Mouse (Mus musculus) stomach, embryonic 14.5 days (tissue): Measurements from ENCODE around the gene Tdgf1. TPM values are rescaled to one million over a fixed set of nuclear protein-coding genes. Genes with fewer than 3 reads are reported as not detected.

Experiments
- ATAC-seq: fragments of 200-750 bp; cut with Nextera tagmentation; 2 replicates; pipeline ENCODE4 v1.8.0; 2017; ENCODE audit warnings: low read depth, moderate TSS enrichment; ENCODE audit not compliant: insufficient number of reproducible peaks, insufficient read depth, low FRiP score
- H3K27ac ChIP-seq: fragments of 300-500 bp; sonication (generic); 2 replicates; pipeline ENCODE4 v1.5.1; 2014; ENCODE audit warnings: mild to moderate bottlenecking, low read length, moderate library complexity, mixed read lengths
- H3K27me3 ChIP-seq: fragments of 300-500 bp; sonication (generic); 2 replicates; pipeline ENCODE4 v1.6.1; 2014; ENCODE audit warnings: low read length, control low read depth, mixed read lengths; ENCODE audit not compliant: control insufficient read depth, insufficient read depth
- H3K36me3 ChIP-seq: fragments of 300-500 bp; sonication (generic); 2 replicates; pipeline ENCODE4 v1.6.1; 2014; ENCODE audit warnings: mild to moderate bottlenecking, control low read depth, low read length, moderate library complexity, mixed read lengths; ENCODE audit not compliant: control insufficient read depth, insufficient read depth
- H3K4me1 ChIP-seq: fragments of 300-500 bp; sonication (generic); 2 replicates; pipeline ENCODE4 v1.6.1; 2014; ENCODE audit warnings: low read length, control low read depth, mixed read lengths; ENCODE audit not compliant: control insufficient read depth, insufficient read depth
- H3K4me2 ChIP-seq: fragments of 300-500 bp; sonication (generic); replicated peaks from 2 replicates; pipeline ENCODE4 v1.6.1; 2014; ENCODE audit warnings: low read depth, low read length, control low read depth
- H3K4me3 ChIP-seq: fragments of 300-500 bp; sonication (generic); 2 replicates; pipeline ENCODE4 v1.5.1; 2014; ENCODE audit warnings: low read depth, low read length, control low read depth
- H3K9ac ChIP-seq: fragments of 300-500 bp; sonication (generic); replicated peaks from 2 replicates; pipeline ENCODE4 v1.6.1; 2014; ENCODE audit warnings: low read depth, mild to moderate bottlenecking, control low read depth, low read length, moderate library complexity, mixed read lengths
- H3K9me3 ChIP-seq: fragments of 300-500 bp; sonication (generic); 2 replicates; pipeline ENCODE4 v1.6.1; 2016; ENCODE audit warnings: low read depth, low read length, control low read depth; ENCODE audit not compliant: control insufficient read depth
- WGBS: fragments of 180-500 bp; shearing (Covaris S2); extraction: QIAGEN DNeasy Blood & Tissue Kit; methylation state at CpG from one replicate; pipeline ENCODE4 v1.1.7; 2014; 5-methylcytosine and 5-hydroxymethylcytosine counted together
- polyA plus RNA-seq: library from polyadenylated mRNA; unstranded; fragments of >200 nt; fragmentation: Nextera tagmentation; extraction: Ambion mirVana; gene quantifications from 2 replicates; pipeline ENCODE4 v1.2.1, GENCODE M21; 2014

Gene Tdgf1
- polyA plus RNA-seq, 1 experiment from 2014 or later, result not detected

DNA sequence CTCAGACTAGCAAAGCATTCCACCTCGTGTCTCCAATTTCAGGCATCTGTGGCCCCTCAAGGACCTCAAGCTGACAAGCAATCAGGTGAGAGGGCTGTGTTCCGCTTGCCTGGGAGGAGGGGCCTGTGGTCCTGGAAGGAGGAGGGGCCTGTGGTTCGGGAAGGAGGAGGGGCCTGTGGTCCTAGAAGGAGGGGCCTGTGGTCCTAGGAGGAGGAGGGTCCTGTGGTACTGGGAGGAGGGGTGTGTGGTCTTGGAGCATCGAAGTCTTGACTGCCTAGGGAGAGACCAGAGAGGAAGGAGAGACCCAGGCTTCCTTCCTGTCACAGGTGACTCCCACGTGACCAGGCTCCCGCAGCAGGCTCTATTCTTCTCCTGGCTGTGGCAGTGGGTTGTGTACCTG lies 49.4 kb downstream of the Tdgf1 start:
- no peaks in the 10 kb centered on the region for H3K27me3 ChIP-seq
- no peaks in the 10 kb centered on the region for H3K4me1 ChIP-seq
- peak; percentile 18; the same call in 1 of the 2 replicates for ATAC-seq
- H3K9me3 ChIP-seq, result no peaks in the 10 kb centered on the region
- H3K27ac ChIP-seq, result no peak overlapping the region
- WGBS, result 6% methylated on average over 6 of the region's 6 CpGs
- H3K4me2 ChIP-seq, result no peak overlapping the region
- H3K36me3 ChIP-seq, result no peaks in the 10 kb centered on the region
- no peak overlapping the region for H3K4me3 ChIP-seq
- no peak overlapping the region for H3K9ac ChIP-seq

GRCm38 (mm10) chr9:110895994-110896393 lies 50.0 kb downstream of the Tdgf1 start:
- Histone ChIP-seq H3K4me3 (no peak overlapping the region), H3K9me3 (no peaks in the 10 kb centered on the region), H3K4me1 (no peaks in the 10 kb centered on the region), H3K36me3 (no peaks in the 10 kb centered on the region), H3K27ac (no peak overlapping the region), H3K9ac (no peak overlapping the region), H3K27me3 (no peaks in the 10 kb centered on the region), H3K4me2 (no peak overlapping the region)
- ATAC-seq, result no peak
- 17% methylated on average over 7 of the region's 7 CpGs for WGBS

DNA sequence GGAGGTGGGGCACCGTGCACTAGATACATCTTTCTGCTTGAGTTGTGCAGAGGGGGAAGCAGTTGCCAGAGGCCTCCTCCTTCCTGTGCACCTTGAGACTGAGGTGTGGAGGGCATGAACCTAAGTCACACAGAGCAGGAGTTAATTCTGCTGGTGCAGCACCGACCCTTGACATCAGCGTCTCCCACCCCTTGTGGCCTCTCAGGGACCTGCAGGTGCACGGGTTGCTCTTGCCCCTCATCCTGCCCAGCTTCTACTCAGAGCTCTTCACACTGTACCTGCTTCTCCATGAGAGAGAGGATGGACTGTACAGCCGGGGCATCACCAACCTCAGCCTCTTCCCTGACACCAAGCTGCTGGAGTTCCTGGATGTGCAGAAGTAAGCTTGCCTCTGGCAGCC lies 50.5 kb downstream of the Tdgf1 start:
- Histone ChIP-seq H3K4me1 (no peaks in the 10 kb centered on the region), H3K27me3 (no peaks in the 10 kb centered on the region), H3K9me3 (no peaks in the 10 kb centered on the region), H3K4me3 (no peak overlapping the region), H3K27ac (no peak overlapping the region), H3K9ac (no peak overlapping the region), H3K4me2 (no peak overlapping the region), H3K36me3 (no peaks in the 10 kb centered on the region)
- no peak for ATAC-seq
- WGBS, result 48% methylated on average over 5 of the region's 5 CpGs

DNA sequence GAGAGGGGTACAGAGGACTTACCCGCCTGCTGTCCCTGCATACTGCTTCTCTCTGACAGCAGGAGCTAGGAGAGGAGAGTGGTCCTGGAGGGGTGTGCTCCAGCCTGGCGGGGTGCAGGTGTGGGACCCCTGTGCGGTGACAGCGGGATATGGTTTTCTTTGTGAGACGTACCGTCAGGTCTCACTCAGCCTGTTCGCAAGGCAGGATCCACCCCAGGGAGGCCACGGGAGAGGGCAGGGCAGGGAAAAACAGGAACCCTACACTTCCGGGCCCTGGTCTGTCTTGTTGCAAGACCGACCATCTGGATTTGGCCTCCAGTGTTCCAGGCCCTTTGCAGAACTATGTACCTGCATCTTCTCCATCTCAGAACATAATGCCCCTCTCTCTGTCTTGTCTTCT lies 52.5 kb downstream of the Tdgf1 start:
- Histone ChIP-seq H3K4me1 (no peaks in the 10 kb centered on the region), H3K9ac (no peak overlapping the region), H3K9me3 (no peaks in the 10 kb centered on the region), H3K27ac (no peak overlapping the region), H3K4me3 (no peak overlapping the region), H3K36me3 (no peaks in the 10 kb centered on the region), H3K27me3 (no peaks in the 10 kb centered on the region), H3K4me2 (no peak overlapping the region)
- 73% methylated on average over 10 of the region's 10 CpGs for WGBS
- no peak for ATAC-seq

GRCm38 (mm10) chr9:110892552-110892951 lies 53.4 kb downstream of the Tdgf1 start:
- Histone ChIP-seq H3K4me3 (no peak overlapping the region), H3K9me3 (no peaks in the 10 kb centered on the region), H3K27me3 (no peaks in the 10 kb centered on the region), H3K27ac (no peak overlapping the region), H3K4me2 (no peak overlapping the region), H3K9ac (no peak overlapping the region), H3K36me3 (no peaks in the 10 kb centered on the region), H3K4me1 (no peaks in the 10 kb centered on the region)
- ATAC-seq, result no peak
- WGBS, result 81% methylated on average over 3 of the region's 3 CpGs

DNA sequence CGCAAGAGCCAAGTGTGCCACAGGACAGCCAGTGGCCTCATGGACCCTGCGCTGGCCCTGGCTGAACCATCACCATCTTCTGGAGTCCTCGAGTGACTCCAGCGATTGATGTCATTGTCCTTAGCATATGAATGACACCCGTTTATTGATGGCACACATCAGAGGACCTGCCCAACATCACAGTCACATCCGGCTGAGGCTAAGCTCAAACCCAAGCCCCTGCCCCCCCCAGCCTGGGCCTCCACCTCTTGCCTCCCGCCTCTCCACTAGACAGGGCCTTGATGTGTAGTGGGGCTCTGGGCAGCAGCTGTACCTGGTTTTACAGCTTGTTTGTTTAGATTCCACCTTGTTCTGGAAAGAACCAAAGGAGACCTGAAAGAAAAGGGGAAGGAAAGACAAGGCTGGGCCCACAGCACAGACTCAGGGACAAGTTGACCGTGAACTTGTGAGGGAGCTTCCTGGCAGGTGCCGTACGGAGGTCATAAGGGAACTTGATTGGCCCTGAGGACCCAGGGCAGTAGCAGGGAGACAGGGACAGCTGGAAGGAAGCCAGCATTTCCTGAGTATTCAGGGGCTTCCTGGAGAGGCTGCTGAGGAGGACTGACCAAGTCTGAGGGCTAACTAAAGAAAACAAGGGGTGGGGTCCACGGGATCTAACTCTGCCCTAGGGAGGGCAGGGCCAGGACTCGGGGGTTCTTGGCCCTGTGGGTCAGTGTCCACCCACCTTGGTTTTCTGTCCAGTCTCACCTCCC lies 54.7 kb downstream of the Tdgf1 start:
- H3K9ac ChIP-seq, result no peak overlapping the region
- H3K36me3 ChIP-seq, result no peaks in the 10 kb centered on the region
- no peaks in the 10 kb centered on the region for H3K27me3 ChIP-seq
- no peak overlapping the region for H3K4me3 ChIP-seq
- no peak overlapping the region for H3K27ac ChIP-seq
- no peak overlapping the region for H3K4me2 ChIP-seq
- ATAC-seq, result no peak
- H3K9me3 ChIP-seq, result no peaks in the 10 kb centered on the region
- no peaks in the 10 kb centered on the region for H3K4me1 ChIP-seq
- WGBS, result 74% methylated on average over 12 of the region's 12 CpGs

DNA sequence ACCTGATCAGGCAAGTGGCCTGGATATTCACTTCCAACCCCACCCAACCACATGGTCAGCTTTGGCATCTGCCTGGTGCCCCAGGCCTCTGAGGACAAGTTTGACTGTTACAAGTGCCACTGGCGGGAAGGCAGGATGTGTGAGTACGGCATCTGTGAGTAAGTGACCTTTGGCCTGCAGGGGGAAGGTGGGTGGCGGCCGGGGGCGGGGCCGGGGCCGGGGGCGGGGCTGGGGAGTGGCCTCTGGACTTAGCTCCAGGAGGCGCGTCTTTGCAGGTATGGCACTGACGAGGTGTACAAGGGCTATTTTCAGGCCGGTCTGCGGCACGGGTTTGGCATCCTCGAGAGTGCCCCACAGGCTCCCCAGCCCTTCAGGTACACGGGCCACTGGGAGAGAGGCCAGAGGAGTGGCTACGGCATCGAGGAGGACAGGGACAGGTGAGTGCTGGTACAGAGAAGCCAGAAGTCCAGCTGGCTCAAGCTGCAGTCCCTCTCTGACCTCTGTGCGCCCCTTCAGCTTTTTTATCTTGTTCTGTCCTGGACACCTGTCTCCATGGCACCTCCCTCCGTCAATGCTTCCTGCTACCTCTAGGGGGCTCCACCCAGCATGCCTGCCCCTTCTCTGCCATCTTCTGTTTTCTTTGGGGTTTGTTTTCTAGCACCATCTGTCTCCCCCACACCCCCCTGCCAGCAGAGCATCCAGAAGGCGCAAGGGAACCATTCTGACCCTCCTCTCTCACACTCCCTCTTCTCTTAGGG lies 55.8 kb downstream of the Tdgf1 start:
- Histone ChIP-seq H3K9ac (no peak overlapping the region), H3K4me1 (no peaks in the 10 kb centered on the region), H3K4me3 (no peak overlapping the region), H3K9me3 (no peaks in the 10 kb centered on the region), H3K27me3 (no peaks in the 10 kb centered on the region), H3K36me3 (no peaks in the 10 kb centered on the region), H3K4me2 (no peak overlapping the region), H3K27ac (no peak overlapping the region)
- 15% methylated on average over 21 of the region's 21 CpGs for WGBS
- peak; percentile 30; the same call in 1 of the 2 replicates for ATAC-seq
